Mouse (Mus musculus) layer of hippocampus, postnatal 14 days (tissue): ENCODE data around the gene Mrpl53. TPM values are rescaled to one million over a fixed set of nuclear protein-coding genes. Genes with fewer than 3 reads are reported as not detected.

Source experiments
- DNase-seq, 2 experiments: peaks; one replicate each; pipeline ENCODE4 v3.0.0; 2021 to 2022; ENCODE audit warnings: low spot score in 2 of 2, mixed read lengths in 1 of 2
- total RNA-seq, 2 experiments: library from RNA; stranded (reverse); gene quantifications; 2 replicates each; pipeline ENCODE4 v1.2.3; 2021

Mrpl53 gene
- total RNA-seq, 2 experiments from 2014 or later: 62.5 to 62.7 TPM

GRCm38 (mm10) chr6:83120930-83121862, 12.4 kb downstream of the Mrpl53 start, which contains the start of gene Wbp1:
Gene Wbp1 (minus strand): TSS chr6:83121559.
- peak; percentile 95 to 99 for DNase-seq

DNA sequence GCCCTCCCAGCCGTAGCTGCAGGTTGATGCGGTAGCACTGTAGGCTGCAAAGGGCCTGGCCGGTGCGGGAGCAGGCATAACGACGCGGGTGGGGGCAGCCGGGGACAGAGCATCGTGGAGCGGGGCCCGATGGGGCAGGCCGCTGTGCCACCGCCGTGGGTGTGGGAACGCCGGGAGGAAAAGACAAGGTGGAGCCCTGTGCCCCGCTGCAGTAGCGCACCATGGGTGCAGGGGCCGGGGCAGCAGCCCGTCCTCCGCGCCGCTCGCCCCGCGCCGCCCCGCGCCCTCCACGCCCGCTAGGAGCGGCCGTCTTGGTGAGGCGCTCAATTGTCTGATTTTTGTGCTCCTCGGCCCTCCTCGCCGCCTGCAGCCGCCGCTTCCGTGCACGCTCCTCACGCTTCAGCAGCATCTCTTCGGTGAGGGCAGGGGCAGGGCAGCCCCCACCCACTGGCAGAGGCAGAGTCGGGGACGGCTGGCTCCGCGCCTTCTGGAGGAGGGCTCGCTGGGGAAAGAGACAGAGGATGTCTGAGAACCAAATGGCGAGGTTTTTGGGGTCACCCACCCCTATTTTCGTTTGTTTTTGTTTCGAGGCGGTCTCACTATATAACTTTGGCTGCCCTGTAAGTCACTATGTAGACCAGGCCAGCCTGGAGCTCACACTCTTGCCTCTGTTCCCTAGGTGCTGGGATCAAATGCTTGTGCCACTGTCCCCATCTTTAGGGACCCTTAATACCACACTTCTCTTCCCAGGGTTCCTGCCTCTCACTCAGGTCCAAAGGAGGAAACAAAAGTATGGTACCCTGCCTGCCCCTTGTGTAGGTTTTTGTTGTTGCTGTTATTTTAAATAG, 13.2 kb downstream of the Mrpl53 start:
- DNase-seq: no peak

DNA sequence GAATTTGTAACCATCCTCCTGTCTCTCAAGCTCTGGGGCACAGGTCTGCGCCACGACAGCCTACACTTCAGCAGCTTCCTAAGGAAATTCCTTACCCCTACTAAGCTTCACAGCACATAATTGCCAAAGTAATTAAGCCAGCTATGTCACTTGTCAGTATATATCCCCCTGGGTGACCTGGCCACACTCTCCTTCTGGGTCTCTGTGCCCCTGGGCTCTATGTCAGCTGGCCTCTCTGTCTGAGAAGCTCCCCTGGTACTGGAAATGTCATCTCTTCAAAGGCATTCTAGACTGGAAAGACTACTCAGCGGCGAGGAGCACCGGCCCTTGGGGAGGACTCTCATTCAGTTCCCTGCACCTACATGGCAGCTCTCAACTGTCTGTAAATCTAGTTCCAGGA, 14.1 kb downstream of the Mrpl53 start:
- no peak for DNase-seq

DNA sequence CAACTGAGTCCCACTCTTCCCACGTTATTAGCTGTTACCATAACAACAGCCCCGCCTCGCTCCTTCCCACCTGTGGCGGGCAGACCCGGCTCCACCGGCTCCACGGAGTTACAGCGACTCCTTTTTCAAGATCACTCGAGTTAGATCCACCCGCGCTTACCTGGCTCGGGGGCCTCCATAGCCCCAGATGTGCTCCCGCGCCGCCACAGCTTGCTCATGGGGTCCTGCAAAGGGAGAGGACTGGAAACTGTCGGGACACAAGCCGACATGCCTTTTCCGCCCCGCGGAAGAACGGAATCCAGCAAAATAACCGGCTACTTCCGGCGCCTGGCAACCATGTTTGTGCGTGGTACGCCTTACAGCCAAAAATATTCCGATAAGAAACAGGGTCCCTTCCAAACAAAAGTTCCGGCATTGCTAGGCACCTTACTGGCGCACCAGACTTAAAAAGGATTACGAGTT, 16.0 kb downstream of the Mrpl53 start:
- DNase-seq: peak; percentile 93 to 95

GRCm38 (mm10) chr6:83125331-83125730, 16.5 kb downstream of the Mrpl53 start, which contains the start of gene Ino80b:
Gene Ino80b (minus strand): TSS chr6:83125431.
- DNase-seq: no peak

DNA sequence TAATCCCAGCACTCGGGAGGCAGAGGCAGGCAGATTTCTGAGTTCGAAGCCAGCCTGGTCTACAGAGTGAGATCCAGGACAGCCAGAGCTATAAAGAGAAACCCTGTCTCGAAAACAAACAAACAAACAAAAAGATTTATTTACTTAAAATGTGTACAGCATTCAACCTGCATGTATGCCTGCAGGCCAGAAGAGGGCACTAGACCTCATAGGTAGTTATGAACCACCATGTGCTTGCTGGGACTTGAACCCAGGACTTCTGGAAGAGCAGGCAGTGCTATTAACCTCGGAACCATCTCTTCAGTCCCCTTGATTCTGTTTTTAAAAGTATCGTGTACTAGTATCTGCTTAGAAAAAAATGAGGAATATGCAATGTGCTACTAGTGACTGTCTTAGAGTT, 18.6 kb downstream of the Mrpl53 start:
- DNase-seq: no peak

DNA sequence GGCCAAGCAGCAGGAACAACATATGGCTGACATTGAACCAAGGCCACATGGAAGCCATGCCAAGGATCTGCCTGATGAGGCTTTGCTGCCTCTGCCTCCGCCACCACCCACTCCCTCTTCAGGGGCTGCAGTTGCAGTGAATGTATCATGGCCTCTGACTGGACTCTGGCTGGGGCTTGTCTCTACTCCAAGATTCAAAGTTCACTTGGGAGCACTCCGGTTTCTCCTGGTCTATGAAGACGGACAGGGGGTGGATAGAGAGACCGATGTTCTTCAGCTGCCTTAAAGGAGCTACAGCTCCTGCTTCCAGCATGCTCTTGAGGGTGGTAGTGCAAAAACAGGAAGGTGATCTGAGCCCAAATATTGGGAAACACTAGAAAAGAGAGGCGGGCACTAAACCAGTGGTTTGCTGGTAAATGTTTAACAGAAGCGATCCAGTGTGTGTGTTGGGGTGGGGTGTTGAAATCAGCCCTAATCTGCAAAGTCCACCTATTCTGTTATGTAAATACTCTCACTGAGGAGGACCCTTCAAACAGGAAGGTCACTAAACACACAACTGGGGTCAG, 22.7 kb downstream of the Mrpl53 start:
- DNase-seq: no peak

DNA sequence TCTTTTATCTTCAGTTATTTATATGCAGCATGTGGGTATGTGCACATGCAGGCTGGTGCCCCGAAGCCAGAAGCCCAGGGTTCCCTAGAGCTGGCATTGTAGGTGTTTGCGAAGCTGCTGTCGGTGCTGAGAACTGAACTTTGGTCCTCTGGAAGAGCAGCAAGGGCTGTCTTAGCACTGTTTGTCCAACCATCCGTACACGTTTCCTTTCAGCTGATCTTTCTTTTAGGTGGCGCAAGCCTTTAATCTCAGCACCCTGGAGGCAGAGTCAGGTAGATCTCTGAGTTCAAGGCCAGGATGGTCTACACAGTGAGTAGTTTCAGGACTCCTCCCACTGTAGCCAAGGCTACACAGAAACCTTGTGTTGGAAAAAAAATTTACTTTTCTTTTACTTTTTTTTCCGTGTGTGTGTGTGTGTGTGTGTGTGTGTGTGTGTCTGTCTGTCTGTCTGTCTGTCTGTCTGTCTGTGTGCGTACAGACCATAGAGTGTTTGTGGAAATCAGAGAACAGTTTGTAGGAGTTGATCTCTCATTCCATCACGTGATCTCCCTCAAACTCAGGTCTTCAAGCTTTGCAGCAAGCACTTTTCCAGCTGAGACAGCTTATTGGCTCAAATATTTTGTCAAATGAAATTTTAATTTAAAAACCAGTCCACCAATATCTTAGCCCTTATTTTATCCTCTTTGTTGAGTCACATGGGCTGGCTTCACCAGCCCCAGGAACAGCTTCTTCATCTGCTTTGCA, 23.5 kb downstream of the Mrpl53 start:
- no peak for DNase-seq

DNA sequence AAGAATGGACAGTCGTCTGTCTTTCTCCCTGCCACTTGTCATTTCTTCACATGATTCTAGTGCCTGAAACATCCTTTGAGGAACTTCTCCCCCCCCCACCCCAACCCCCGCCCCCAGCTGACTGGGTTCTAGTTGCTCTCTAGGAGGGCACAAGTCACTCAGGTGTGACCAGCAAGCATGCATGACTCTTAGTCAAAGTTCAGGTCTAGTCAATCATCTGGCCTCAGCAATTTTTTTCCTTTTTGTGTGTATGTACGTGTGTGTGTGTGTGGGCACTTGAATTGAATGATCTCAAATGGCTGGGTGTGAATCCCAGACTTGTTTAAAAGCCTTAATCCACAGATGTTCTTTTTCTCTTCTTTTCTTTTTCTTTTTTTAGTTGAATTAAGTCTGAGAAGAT, 25.4 kb downstream of the Mrpl53 start:
- DNase-seq: no peak

GRCm38 (mm10) chr6:83134951-83135513, 26.2 kb downstream of the Mrpl53 start, which contains the start of gene Rtkn:
Gene Rtkn (plus strand): TSS chr6:83135463.
- no peak for DNase-seq

DNA sequence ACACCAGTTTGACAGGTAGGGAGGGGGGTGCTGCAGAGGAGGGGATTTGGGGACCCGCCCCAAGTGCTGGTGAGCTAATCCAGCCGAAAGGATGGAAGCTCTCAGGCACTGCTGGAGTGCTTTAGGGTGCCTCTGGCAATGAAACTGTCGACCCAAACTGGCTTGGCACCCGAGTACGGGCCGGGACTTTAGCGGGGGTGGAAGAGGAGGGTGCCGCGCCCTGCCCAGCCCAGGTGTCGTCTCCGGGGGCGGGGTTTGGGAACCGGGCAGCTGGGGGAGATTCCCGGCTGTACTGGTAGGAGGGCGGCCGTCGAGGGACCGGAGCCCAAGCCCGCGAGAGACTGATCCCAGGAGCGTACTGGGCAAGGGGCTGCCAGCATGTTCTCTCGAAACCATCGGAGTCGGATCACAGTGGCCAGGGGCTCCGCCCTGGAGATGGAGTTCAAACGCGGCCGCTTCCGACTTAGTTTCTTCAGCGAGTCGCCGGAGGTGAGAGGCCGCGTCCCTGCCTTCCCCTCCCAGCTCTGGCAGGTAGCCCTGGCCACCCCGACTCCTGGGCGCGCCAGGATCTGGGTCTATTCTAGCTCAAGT, 26.8 kb downstream of the Mrpl53 start:
- DNase-seq: no peak

- DNase-seq: no peak
Observed at GRCm38 (mm10) chr6:83136291-83136880, 27.5 kb downstream of the Mrpl53 start.

- DNase-seq: no peak
Observed at GRCm38 (mm10) chr6:83136881-83137575, 28.2 kb downstream of the Mrpl53 start.

DNA sequence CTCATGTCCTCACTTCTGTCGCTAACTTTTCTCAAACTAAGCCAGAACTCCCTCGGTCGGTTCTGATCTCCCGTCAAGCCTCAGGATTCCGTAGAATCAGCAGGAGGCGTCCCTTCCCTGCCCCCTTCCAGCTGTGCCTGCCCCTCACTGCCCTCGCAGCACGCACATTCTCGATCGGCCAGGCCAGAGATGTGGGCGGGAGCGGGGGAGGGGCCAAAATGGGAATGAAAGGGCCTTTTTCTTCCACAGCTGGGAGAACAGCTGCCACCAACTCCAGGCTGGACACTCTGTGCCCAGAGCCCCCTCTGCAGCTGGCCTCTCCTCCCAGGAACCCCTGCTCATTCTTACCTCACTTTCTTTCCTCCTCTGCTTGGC, 28.7 kb downstream of the Mrpl53 start:
- DNase-seq: peak in 1 of 2 experiments; percentile 74

DNA sequence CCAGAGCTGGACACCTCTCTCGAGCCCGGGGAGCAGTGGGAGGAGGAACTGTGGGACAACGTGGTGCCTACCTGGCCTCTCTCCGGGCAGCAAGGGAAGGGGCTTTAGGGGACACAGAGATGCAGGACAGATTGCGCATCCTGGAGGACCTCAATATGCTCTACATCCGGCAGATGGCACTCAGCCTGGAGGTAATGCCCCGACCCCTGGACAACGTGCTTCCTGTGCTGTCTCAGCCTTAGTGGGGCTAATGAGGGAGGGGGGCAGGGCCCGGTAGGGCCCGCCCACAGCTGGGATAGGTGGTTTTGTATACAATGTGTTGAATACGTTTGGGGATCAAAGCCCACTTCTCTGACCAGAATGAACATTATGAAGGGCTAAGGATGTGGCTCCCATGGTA, 29.2 kb downstream of the Mrpl53 start:
- no peak for DNase-seq

GRCm38 (mm10) chr6:83140044-83140443, 31.2 kb downstream of the Mrpl53 start:
- no peak for DNase-seq

DNA sequence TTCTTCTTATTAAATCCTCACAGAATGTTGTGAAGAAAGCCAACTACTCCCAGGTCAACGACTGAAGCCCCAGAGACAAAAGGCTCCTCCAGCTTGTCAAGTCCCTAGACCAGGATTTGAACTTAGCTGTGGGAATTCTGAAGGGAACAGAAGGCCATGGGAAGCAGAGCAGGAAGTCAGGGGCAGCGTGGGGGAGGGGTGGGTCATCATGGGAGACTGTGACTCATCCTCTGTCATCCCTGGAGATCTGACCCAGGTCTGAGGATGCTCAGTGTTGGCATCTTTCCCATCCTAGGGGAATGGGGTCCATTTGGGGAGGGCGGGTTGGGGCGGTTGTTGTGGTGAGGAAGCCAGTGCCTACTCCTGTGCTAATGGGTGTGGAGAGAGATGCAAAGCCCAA, 32.8 kb downstream of the Mrpl53 start:
- DNase-seq: no peak

GRCm38 (mm10) chr6:83142211-83142731, 33.4 kb downstream of the Mrpl53 start:
- peak in 1 of 2 experiments; percentile 74 for DNase-seq

GRCm38 (mm10) chr6:83142886-83143285, 34.0 kb downstream of the Mrpl53 start:
- no peak for DNase-seq
